Mouse (Mus musculus): Measurements from ENCODE around the gene Micu1. TPM values are rescaled to one million over a fixed set of nuclear protein-coding genes. Genes with fewer than 3 reads are reported as not detected.
A peak's percentile ranks its signal among the peaks of the same experiment; 100 is the strongest.

The Micu1 gene
- polyA plus RNA-seq, 1 experiment from 2014 or later = 52.4 TPM

- no peaks in the 10 kb centered on the region for H3K27me3 ChIP-seq
- ChIA-PET POLR2A (interaction anchor here (0.7 kb wide), 1 partner anchor 40 kb away, joined by 3 read pairs; no protein-coding TSS in a partner anchor), CTCF (interaction anchor here (1.6 kb wide), 1 partner anchor 8 kb away, joined by 3 read pairs; no protein-coding TSS in a partner anchor)
- no peak for TF ChIP-seq CTCF (IDR thresholded peaks at IDR 0.05)
- DNase-seq (ENCODE audit: low read depth, low spot score) (no peak), ATAC-seq (no peak)
- in situ Hi-C loops (cut with MboI; ENCODE audit: low pct_unique_long_range_greater_than_20kb) = no loop called here
These were observed 69.7 kb downstream of the Micu1 start for GRCm38 (mm10) chr10:59772049-59772397.

- DNase-seq (ENCODE audit: low read depth, low spot score) (no peak), ATAC-seq (no peak)
- H3K27me3 ChIP-seq = no peaks in the 10 kb centered on the region
- POLR2A ChIA-PET = no interaction called here
- CTCF ChIA-PET = interaction anchor here (0.9 kb wide), 1 partner anchor 29 kb away, joined by 3 read pairs; no protein-coding TSS in a partner anchor
- in situ Hi-C loops (cut with MboI; ENCODE audit: low pct_unique_long_range_greater_than_20kb) = no loop called here
- TF ChIP-seq CTCF (IDR thresholded peaks at IDR 0.05) = no peak
These were observed 71.3 kb downstream of the Micu1 start for GRCm38 (mm10) chr10:59773441-59774140.

GRCm38 (mm10) chr10:59774141-59774534, 71.9 kb downstream of the Micu1 start:
- ATAC-seq (no peak), DNase-seq (ENCODE audit: low read depth, low spot score) (no peak)
- ChIA-PET POLR2A (interaction anchor here (0.6 kb wide), 1 partner anchor 107 kb away, joined by 3 read pairs; no protein-coding TSS in a partner anchor), CTCF (no interaction called here)
- TF ChIP-seq CTCF (IDR thresholded peaks at IDR 0.05) = no peak
- no peaks in the 10 kb centered on the region for H3K27me3 ChIP-seq
- in situ Hi-C loops (cut with MboI; ENCODE audit: low pct_unique_long_range_greater_than_20kb) = no loop called here

GRCm38 (mm10) chr10:59777246-59777645, 75.0 kb downstream of the Micu1 start:
- in situ Hi-C loops (cut with MboI; ENCODE audit: low pct_unique_long_range_greater_than_20kb) = no loop called here
- ATAC-seq (peak; percentile 65), DNase-seq (ENCODE audit: low read depth, low spot score) (no peak)
- TF ChIP-seq CTCF (IDR thresholded peaks at IDR 0.05) = no peak
- CTCF ChIA-PET = interaction anchor here (1.7 kb wide), 1 partner anchor 10 kb away, joined by 7 read pairs; no protein-coding TSS in a partner anchor
- POLR2A ChIA-PET = no interaction called here
- no peaks in the 10 kb centered on the region for H3K27me3 ChIP-seq

- DNase-seq (ENCODE audit: low read depth, low spot score) = no peak
- no peaks in the 10 kb centered on the region for H3K27me3 ChIP-seq
- in situ Hi-C loops (cut with MboI; ENCODE audit: low pct_unique_long_range_greater_than_20kb) = no loop called here
- no peak for TF ChIP-seq CTCF (IDR thresholded peaks at IDR 0.05)
- ATAC-seq = no peak
- ChIA-PET POLR2A (interaction anchor here (0.6 kb wide), 1 partner anchor 14 kb away, joined by 6 read pairs; no protein-coding TSS in a partner anchor), CTCF (interaction anchor here (0.6 kb wide), 1 partner anchor 8 kb away, joined by 3 read pairs; no protein-coding TSS in a partner anchor)
These were observed 75.9 kb downstream of the Micu1 start for GRCm38 (mm10) chr10:59778137-59778710.

GRCm38 (mm10) chr10:59780698-59781097, 78.4 kb downstream of the Micu1 start:
- POLR2A ChIA-PET = no interaction called here

GRCm38 (mm10) chr10:59781205-59781931, 79.1 kb downstream of the Micu1 start:
- ChIA-PET CTCF (interaction anchor here (1.5 kb wide), 1 partner anchor 19 kb away, joined by 4 read pairs; no protein-coding TSS in a partner anchor), POLR2A (no interaction called here)
- no peaks in the 10 kb centered on the region for H3K27me3 ChIP-seq
- ATAC-seq (no peak), DNase-seq (ENCODE audit: low read depth, low spot score) (no peak)
- TF ChIP-seq CTCF (IDR thresholded peaks at IDR 0.05) = no peak
- in situ Hi-C loops (cut with MboI; ENCODE audit: low pct_unique_long_range_greater_than_20kb) = no loop called here

More at GRCm38 (mm10) chr10:59780698-59781097, 78.4 kb downstream of the Micu1 start:
- DNase-seq (ENCODE audit: low read depth, low spot score) (no peak), ATAC-seq (no peak)
- no peaks in the 10 kb centered on the region for H3K27me3 ChIP-seq
- in situ Hi-C loops (cut with MboI; ENCODE audit: low pct_unique_long_range_greater_than_20kb) = no loop called here
- CTCF ChIA-PET = interaction anchor here (1.5 kb wide), 1 partner anchor 19 kb away, joined by 4 read pairs; no protein-coding TSS in a partner anchor
- no peak for TF ChIP-seq CTCF (IDR thresholded peaks at IDR 0.05)

GRCm38 (mm10) chr10:59784731-59785685, 82.7 kb downstream of the Micu1 start:
- ChIA-PET POLR2A (interaction anchor here (0.6 kb wide), 1 partner anchor 23 kb away, joined by 4 read pairs; no protein-coding TSS in a partner anchor), CTCF (no interaction called here)
- in situ Hi-C loops (cut with MboI; ENCODE audit: low pct_unique_long_range_greater_than_20kb) = no loop called here
- no peak for ATAC-seq
- DNase-seq (ENCODE audit: low read depth, low spot score) = no peak
- H3K27me3 ChIP-seq = no peaks in the 10 kb centered on the region
- TF ChIP-seq CTCF (IDR thresholded peaks at IDR 0.05) = no peak

- no peak for ATAC-seq
- ChIA-PET POLR2A (no interaction called here), CTCF (interaction anchor here (1.0 kb wide), 1 partner anchor 8 kb away, joined by 3 read pairs; no protein-coding TSS in a partner anchor)
- DNase-seq (ENCODE audit: low read depth, low spot score) = no peak
- no peak for TF ChIP-seq CTCF (IDR thresholded peaks at IDR 0.05)
- in situ Hi-C loops (cut with MboI; ENCODE audit: low pct_unique_long_range_greater_than_20kb) = no loop called here
- H3K27me3 ChIP-seq = no peaks in the 10 kb centered on the region
These were observed 84.0 kb downstream of the Micu1 start for GRCm38 (mm10) chr10:59786289-59786688.

Measured in Patski (cell line).